Mouse (Mus musculus) midbrain, embryonic 12.5 days (tissue): ENCODE measurements around the gene Fam210b. TPM values are rescaled to one million over a fixed set of nuclear protein-coding genes. Genes with fewer than 3 reads are reported as not detected.
"Not testable (repeated sequence)": the region's sequence is repeated elsewhere in the genome, so short reads cannot be mapped to it uniquely, and the experiment has no call there.

Experiments
- ATAC-seq: fragments of 200-750 bp; cut with Nextera tagmentation; 2 replicates; pipeline ENCODE4 v1.8.0; 2017; ENCODE audit warnings: low read depth, moderate TSS enrichment, moderate library complexity; ENCODE audit not compliant: low FRiP score
- H3K27ac ChIP-seq: fragments of 300-500 bp; sonication (generic); replicated peaks from 2 replicates; pipeline ENCODE4 v1.5.1; 2016; ENCODE audit warnings: mild to moderate bottlenecking
- H3K27me3 ChIP-seq: fragments of 300-500 bp; sonication (generic); 2 replicates; pipeline ENCODE4 v1.6.1; 2016; ENCODE audit warnings: mild to moderate bottlenecking
- H3K36me3 ChIP-seq: fragments of 300-500 bp; sonication (generic); 2 replicates; pipeline ENCODE4 v1.6.1; 2016
- H3K4me1 ChIP-seq: fragments of 300-500 bp; sonication (generic); 2 replicates; pipeline ENCODE4 v1.6.1; 2016
- H3K4me2 ChIP-seq: fragments of 300-500 bp; sonication (generic); replicated peaks from 2 replicates; pipeline ENCODE4 v1.6.1; 2016; ENCODE audit warnings: mild to moderate bottlenecking, moderate library complexity
- H3K4me3 ChIP-seq: fragments of 300-500 bp; sonication (generic); 2 replicates; pipeline ENCODE4 v1.5.1; 2016; ENCODE audit warnings: mild to moderate bottlenecking
- H3K9ac ChIP-seq: fragments of 300-500 bp; sonication (generic); replicated peaks from 2 replicates; pipeline ENCODE4 v1.6.1; 2016; ENCODE audit warnings: mild to moderate bottlenecking, moderate library complexity
- H3K9me3 ChIP-seq: fragments of 300-500 bp; sonication (generic); 2 replicates; pipeline ENCODE4 v1.6.1; 2016; ENCODE audit warnings: mild to moderate bottlenecking
- WGBS: fragments of 180-500 bp; shearing (Covaris S2); methylation state at CpG from one replicate; pipeline ENCODE4 v1.1.7; 2016; 5-methylcytosine and 5-hydroxymethylcytosine counted together
- polyA plus RNA-seq: library from polyadenylated mRNA; unstranded; fragments of >200 nt; fragmentation: Nextera tagmentation; extraction: Ambion mirVana; gene quantifications from 2 replicates; pipeline ENCODE4 v1.2.1, GENCODE M21; 2016

The Fam210b gene
- 25.8 and 32.6 TPM in 2 replicates for polyA plus RNA-seq

DNA sequence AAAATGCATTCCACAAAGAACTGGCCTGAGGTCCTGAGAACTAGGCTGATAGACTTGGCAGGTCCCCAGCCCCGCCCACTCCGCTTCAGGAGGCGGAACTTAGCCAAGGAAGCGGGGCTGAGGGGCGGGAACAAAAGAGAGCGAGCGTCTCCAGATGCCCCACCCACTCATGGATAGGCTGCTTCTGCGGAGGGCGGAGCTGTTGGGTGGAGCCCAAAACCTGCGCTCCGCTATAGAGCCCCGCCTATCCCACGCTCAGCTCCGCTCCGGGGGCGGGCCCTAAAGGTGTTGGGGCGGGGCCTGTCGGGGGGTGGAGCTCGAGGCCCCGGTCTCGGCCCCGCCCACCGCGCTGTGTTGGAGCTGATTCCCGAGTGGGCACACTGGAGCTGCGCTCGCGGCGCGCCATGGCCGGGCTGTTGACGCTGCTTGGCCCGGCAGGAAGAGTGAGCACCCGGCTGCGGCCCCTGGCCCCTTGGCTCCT is at the start of gene Fam210b:
Gene Fam210b, plus strand, starts transcription at position 308 of the 481 bp plus-strand sequence.
- Histone ChIP-seq H3K36me3 (no peaks in the 10 kb centered on the region), H3K4me3 (peak within 1 kb of the TSS; percentile 65), H3K4me1 (peaks cover 33% of the 10 kb centered on the region), H3K27ac (peak within 1 kb of the TSS; percentile 60), H3K9ac (peak within 1 kb of the TSS; percentile 68), H3K27me3 (no peaks in the 10 kb centered on the region; the same call in 1 of the 2 replicates), H3K4me2 (peak within 1 kb of the TSS; percentile 93), H3K9me3 (no peaks in the 10 kb centered on the region)
- peak; percentile 96 for ATAC-seq
- under 1% methylated on average over 35 of the region's 35 CpGs for WGBS

DNA sequence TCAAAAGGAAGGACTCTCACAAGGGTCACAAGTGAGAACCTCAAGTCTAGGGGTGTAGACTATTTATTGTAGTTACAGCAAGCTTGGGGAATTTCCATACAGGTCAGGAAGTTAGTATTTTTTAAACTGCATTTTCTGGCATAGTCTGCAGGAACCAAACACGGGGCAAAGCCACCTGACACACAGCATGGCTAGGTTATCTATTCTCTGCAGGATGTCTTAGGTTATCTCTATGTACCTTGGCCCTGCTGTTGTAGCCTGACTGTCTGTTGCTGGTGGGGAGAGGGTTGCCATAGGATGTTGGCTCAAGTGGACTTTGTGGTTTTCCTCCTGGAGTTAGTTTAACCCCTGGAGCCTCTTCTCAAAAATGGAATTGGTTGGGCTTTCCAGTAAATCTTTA is 47.3 kb upstream of the Fam210b start:
- 68% methylated on average over 1 of the region's 1 CpGs for WGBS
- no peaks in the 10 kb centered on the region for H3K9me3 ChIP-seq

DNA sequence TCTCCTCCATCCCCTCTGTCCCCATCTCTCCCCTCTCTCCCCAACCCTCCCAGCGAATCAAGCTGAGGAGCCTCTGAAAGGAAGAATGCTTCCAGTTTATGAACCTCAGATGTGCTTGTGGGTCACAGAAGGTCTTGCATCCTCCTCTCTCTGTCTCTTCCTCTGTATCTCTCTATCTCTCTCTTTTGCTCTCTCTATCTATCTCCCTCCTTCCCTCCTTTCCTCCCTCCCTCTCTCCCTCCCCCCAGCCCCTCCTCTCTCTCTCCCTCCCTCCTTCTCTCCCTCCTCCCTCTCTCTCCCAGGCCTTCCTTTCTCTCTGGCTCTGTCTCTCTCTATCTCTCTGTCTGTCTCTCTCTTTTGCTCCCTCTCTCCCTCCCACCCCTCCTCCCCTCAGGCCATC is 46.8 kb upstream of the Fam210b start:
- H3K4me1 ChIP-seq: peaks cover 22% of the 10 kb centered on the region
- no peak overlapping the region for H3K9ac ChIP-seq
- no peaks in the 10 kb centered on the region for H3K36me3 ChIP-seq
- no peaks in the 10 kb centered on the region for H3K9me3 ChIP-seq
- WGBS: 45% methylated on average over 1 of the region's 1 CpGs
- H3K4me2 ChIP-seq: no peak overlapping the region
- peaks cover 14% of the 10 kb centered on the region; the same call in 1 of the 2 replicates for H3K27me3 ChIP-seq
- ATAC-seq: no peak
- peak overlapping the region; percentile 67; the same call in 1 of the 2 replicates for H3K27ac ChIP-seq
- no peak overlapping the region for H3K4me3 ChIP-seq

More for the DNA sequence above, 47.3 kb upstream of the Fam210b start:
- no peak overlapping the region for H3K27ac ChIP-seq
- H3K4me3 ChIP-seq: no peak overlapping the region
- peaks cover 14% of the 10 kb centered on the region; the same call in 1 of the 2 replicates for H3K27me3 ChIP-seq
- no peak overlapping the region for H3K9ac ChIP-seq
- no peak for ATAC-seq
- H3K36me3 ChIP-seq: no peaks in the 10 kb centered on the region
- peaks cover 24% of the 10 kb centered on the region for H3K4me1 ChIP-seq
- no peak overlapping the region for H3K4me2 ChIP-seq

DNA sequence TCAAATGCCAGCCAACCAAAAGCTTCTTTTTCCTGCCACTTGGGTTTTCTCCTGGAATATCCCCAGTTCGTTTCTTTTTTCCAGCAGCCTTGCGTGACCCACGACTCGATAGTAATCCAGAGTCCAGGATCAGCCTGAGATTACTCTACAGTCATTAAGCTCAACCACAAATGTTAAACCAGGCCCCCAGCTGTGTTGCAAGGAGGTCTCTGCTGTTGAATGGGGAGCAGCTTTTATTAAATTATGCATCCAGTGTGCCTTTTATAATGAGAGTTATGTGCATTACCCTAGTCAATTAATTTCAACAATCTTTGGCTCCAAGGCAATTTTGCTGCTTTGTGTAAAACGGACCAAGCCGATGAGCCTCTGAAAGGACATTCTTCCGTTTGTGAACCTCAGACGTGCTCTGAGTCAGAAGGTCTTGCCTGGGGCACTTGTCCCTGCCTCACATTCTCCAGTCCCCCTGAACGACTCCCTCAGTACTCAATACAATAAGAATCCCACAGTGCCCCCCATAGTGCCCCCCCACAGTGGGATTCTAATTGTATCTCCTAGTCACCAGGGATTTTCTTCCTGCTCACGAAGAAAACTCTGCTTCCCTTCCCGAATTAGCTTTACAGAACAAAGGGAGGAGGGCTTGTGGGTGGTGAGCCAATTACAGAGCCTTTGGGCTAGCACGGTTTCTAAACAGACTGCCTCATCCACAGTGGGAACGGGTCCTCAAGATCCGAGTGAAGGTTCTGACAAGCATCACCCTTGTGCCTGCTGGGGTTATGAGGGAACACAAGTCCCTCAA is 46.0 kb upstream of the Fam210b start:
- Histone ChIP-seq H3K4me3 (no peak overlapping the region), H3K27me3 (peaks cover 14% of the 10 kb centered on the region; the same call in 1 of the 2 replicates), H3K36me3 (no peaks in the 10 kb centered on the region), H3K27ac (peak overlapping the region; percentile 67), H3K9ac (peak overlapping the region; percentile 24; the same call in 1 of the 2 replicates), H3K4me1 (peaks cover 27% of the 10 kb centered on the region), H3K4me2 (peak overlapping the region; percentile 28), H3K9me3 (no peaks in the 10 kb centered on the region)
- 3% methylated on average over 14 of the region's 14 CpGs for WGBS
- ATAC-seq: peak; percentile 81

DNA sequence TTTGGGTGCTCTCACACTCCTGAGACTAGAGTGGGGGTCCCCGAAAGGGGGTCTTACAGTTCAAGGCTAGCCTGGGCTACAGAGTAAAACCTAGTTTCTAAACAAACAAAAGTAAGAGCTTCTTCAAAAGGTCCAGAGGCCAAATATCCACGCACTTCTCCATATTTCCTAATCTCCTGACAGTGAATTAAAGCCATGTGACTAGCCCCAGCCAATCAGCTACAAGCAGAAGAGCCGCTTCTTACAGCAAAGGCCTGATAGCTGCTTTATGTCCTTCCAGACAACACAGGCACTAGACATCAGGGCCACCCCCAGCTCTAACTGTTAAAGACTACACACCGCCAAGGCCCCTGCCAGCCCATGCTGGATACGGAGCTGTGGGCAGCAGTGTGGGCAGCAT is 43.0 kb upstream of the Fam210b start:
- Histone ChIP-seq H3K9ac (no peak overlapping the region), H3K36me3 (no peaks in the 10 kb centered on the region), H3K4me1 (peaks cover 36% of the 10 kb centered on the region), H3K4me2 (no peak overlapping the region), H3K4me3 (no peak overlapping the region), H3K9me3 (no peaks in the 10 kb centered on the region), H3K27ac (no peak overlapping the region), H3K27me3 (0 out of 2 replicates have a peak, but pooled peaks cover 6% of the 10 kb centered on the region)
- 94% methylated on average over 5 of the region's 5 CpGs for WGBS
- ATAC-seq: no peak

DNA sequence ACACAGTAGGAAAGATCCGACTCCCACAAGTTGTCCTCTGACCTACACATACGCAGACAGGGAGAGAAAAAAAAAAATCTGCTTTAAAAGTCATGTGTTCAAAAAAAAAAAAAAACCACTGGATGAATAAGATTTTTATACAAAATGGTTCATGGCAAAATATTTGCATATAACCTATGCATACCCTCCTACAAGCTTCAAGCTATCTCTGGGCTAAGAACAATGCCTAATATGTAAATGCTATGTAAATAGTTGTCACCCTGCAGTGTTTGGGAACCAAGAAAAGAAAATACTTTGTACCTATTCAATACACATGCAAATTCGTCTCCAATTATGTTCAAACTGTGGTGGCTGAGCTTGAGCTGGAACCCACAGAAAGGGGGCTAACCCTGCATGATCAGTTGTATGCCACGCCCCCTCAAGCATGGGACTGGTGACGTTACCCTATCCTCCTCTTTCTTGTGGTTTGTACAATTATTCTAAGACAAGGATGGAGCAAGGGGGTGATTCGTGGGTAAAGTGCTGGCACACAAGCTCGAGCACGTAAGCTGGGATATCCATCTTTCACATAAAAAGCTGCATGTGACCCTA is 41.2 kb upstream of the Fam210b start:
- no peak overlapping the region for H3K4me2 ChIP-seq
- H3K4me3 ChIP-seq: no peak overlapping the region
- no peaks in the 10 kb centered on the region for H3K27me3 ChIP-seq
- no peaks in the 10 kb centered on the region for H3K9me3 ChIP-seq
- H3K4me1 ChIP-seq: peaks cover 28% of the 10 kb centered on the region
- WGBS: 55% methylated on average over 8 of the region's 8 CpGs
- peak; percentile 73 for ATAC-seq
- no peak overlapping the region for H3K9ac ChIP-seq
- H3K27ac ChIP-seq: no peak overlapping the region
- no peaks in the 10 kb centered on the region for H3K36me3 ChIP-seq

DNA sequence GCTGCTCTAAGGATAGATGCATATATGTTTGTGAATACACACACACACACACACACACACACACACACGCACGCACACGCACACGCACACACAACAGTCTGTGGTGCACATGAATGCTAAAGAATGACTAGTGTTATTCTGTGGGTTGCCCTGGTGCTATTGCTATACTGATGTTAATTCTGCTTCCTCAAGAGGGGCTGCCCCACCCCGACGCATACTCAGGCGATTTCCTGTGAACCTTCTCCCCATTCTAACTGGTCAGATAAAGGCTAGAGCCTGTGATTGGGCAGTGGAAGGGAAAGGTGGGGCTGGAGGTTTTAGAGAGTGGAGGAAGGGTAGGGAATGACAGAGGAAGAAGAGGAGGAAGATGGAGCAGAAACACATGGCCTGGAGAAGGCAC is 39.8 kb upstream of the Fam210b start:
- not testable (repeated sequence) for H3K27ac ChIP-seq, H3K36me3 ChIP-seq, ATAC-seq, H3K9me3 ChIP-seq, H3K4me2 ChIP-seq, H3K27me3 ChIP-seq, H3K9ac ChIP-seq, H3K4me3 ChIP-seq
- H3K4me1 ChIP-seq: peaks cover 14% of the 10 kb centered on the region; the same call in 1 of the 2 replicates
- 76% methylated on average over 7 of the region's 7 CpGs for WGBS

DNA sequence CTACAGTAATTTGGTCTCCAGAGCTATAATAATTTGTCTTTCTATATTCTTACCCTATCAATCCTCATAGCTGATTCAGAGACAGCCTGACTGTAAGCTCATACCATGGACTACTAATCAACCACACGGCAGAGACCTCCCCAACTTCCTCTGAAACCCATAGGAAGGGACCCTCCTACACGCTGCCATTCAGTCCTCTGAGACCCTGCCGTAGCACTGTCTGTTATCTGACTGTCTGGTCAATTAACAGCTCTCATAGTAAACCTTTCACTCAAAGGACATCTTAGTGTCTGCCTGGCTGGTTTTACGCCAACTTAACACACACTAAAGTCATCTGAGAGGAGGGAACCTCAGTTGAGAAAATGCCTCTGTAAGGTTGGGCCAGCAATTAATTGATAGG is 38.8 kb upstream of the Fam210b start:
- H3K4me3 ChIP-seq: no peak overlapping the region
- peaks cover 14% of the 10 kb centered on the region; the same call in 1 of the 2 replicates for H3K4me1 ChIP-seq
- H3K27ac ChIP-seq: no peak overlapping the region
- no peak for ATAC-seq
- H3K36me3 ChIP-seq: no peaks in the 10 kb centered on the region
- H3K27me3 ChIP-seq: no peaks in the 10 kb centered on the region
- H3K9me3 ChIP-seq: no peaks in the 10 kb centered on the region
- H3K4me2 ChIP-seq: no peak overlapping the region
- no peak overlapping the region for H3K9ac ChIP-seq
- 82% methylated on average over 4 of the region's 4 CpGs for WGBS

DNA sequence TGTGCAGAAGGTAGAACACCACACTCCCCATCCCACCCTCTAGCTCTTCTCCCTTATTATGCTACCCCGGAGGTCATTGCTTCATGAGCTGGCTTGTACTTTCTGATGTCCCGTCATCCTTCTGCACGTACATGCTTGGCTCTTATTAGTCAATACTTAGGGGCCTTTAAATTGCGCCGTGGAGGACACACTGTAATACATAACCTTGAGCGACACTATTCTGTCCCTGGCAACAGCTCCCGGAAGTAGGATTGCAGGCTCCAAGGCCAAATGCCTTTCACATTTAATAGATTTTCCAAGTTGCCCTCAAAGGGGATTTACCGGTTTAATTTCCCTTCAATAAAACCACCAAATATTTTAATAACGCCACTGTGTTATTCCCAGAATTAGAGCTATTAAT is 33.6 kb upstream of the Fam210b start:
- Histone ChIP-seq H3K4me1 (no peaks in the 10 kb centered on the region), H3K36me3 (no peaks in the 10 kb centered on the region), H3K9me3 (no peaks in the 10 kb centered on the region), H3K9ac (no peak overlapping the region), H3K27me3 (no peaks in the 10 kb centered on the region), H3K27ac (no peak overlapping the region), H3K4me2 (no peak overlapping the region), H3K4me3 (no peak overlapping the region)
- 88% methylated on average over 9 of the region's 9 CpGs for WGBS
- ATAC-seq: no peak

DNA sequence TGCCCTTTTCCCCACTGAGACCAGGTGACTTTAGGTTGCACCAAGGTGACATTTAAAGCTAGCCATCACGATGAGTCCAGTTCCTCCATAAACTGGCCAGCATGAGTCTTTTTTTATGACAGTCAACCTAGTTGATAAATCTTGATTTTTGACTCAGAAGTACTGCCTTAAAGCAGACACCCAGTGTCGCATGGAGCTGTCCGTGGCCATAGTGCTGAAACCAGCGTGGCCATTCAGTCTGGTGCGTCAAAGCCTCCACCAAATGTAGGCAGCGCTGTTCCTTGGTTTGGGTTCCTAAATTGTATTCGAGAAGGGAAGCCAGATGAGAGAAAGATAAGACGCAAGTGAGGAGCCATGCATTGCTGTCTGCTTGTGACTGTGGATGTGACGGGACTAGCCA is 24.5 kb upstream of the Fam210b start:
- Histone ChIP-seq H3K9ac (no peak overlapping the region), H3K4me1 (no peaks in the 10 kb centered on the region), H3K27me3 (no peaks in the 10 kb centered on the region), H3K4me2 (no peak overlapping the region), H3K36me3 (no peaks in the 10 kb centered on the region), H3K27ac (no peak overlapping the region), H3K9me3 (no peaks in the 10 kb centered on the region), H3K4me3 (no peak overlapping the region)
- no peak for ATAC-seq
- WGBS: 21% methylated on average over 9 of the region's 9 CpGs

DNA sequence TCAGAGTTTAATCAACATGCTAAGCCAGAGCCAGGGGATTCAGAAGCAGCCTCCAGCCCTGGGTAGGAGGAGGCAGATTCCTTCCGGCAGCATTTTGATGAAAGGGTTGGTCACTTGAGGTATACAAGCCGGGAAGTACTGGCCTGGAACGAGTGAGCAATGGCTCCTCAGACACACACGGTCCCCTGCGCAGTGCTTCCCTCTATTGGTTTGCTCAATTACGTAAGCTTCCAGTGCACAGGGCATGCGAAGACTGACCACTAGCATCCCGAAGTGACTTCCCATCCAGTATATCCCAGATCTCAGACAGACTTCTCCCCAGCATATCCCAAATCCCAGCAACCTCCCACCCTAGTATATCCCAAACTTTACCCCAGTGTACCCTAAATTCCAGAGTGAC is 17.1 kb upstream of the Fam210b start:
- no peaks in the 10 kb centered on the region for H3K9me3 ChIP-seq
- no peak overlapping the region for H3K9ac ChIP-seq
- H3K4me3 ChIP-seq: no peak overlapping the region
- H3K4me1 ChIP-seq: no peaks in the 10 kb centered on the region
- H3K4me2 ChIP-seq: no peak overlapping the region
- no peak for ATAC-seq
- H3K27me3 ChIP-seq: peaks cover 15% of the 10 kb centered on the region; the same call in 1 of the 2 replicates
- H3K36me3 ChIP-seq: no peaks in the 10 kb centered on the region
- 37% methylated on average over 8 of the region's 8 CpGs for WGBS
- no peak overlapping the region for H3K27ac ChIP-seq

DNA sequence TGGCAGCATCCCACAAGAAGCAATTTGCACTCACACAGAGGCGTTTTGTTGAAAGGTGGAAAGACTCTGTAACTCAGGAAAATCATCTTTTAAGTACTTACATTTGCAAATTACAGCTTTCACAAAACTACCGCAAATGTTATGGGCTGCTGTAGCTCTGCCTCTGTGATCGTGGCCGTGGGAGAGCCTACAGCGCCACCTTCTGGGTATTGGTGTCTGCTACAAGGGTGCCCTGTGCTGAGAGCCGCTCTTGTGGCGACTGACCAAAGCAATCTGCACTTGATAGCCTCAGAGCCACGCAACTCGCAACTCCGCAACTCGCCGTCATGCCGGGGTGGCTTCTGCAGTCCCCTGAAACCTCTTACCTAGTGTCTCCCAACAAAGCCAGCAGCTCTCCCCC is 16.2 kb upstream of the Fam210b start:
- peak overlapping the region; percentile 33 for H3K4me2 ChIP-seq
- no peak overlapping the region for H3K4me3 ChIP-seq
- H3K27ac ChIP-seq: no peak overlapping the region
- H3K9me3 ChIP-seq: no peaks in the 10 kb centered on the region
- 5% methylated on average over 13 of the region's 13 CpGs for WGBS
- peaks cover 15% of the 10 kb centered on the region; the same call in 1 of the 2 replicates for H3K27me3 ChIP-seq
- H3K4me1 ChIP-seq: no peaks in the 10 kb centered on the region
- peak; percentile 88 for ATAC-seq
- H3K36me3 ChIP-seq: no peaks in the 10 kb centered on the region
- H3K9ac ChIP-seq: 0 out of 2 replicates have a peak overlapping the region, but pooled peaks have one; percentile 16
